Mouse (Mus musculus) spleen, adult 2 months (tissue): ENCODE data around the gene P2rx6. TPM values are rescaled to one million over a fixed set of nuclear protein-coding genes. Genes with fewer than 3 reads are reported as not detected.
A peak's percentile ranks its signal among the peaks of the same experiment; 100 is the strongest.

Experiments
- DNase-seq, 2 experiments: peaks; one replicate each; pipeline versions ENCODE4 v3.0.0 to v3.0.0-alpha.2; 2012 to 2021; ENCODE audit warnings: low spot score in 2 of 2, low read depth in 1 of 2
- H3K27ac ChIP-seq: fragments of 200-500 bp; 2 replicates; pipeline ENCODE4 v1.5.1; 2012; ENCODE audit warnings: low read length, inconsistent platforms; ENCODE audit not compliant: insufficient read depth
- H3K27me3 ChIP-seq: fragments of 200-500 bp; 2 replicates; pipeline ENCODE4 v1.6.1; 2012; ENCODE audit warnings: mild to moderate bottlenecking, moderate library complexity, low read length, inconsistent platforms; ENCODE audit not compliant: control insufficient read depth, insufficient read depth
- H3K36me3 ChIP-seq: fragments of 200-500 bp; 2 replicates; pipeline ENCODE4 v1.6.1; 2012; ENCODE audit warnings: mild to moderate bottlenecking, low read length, inconsistent platforms; ENCODE audit not compliant: control insufficient read depth, insufficient read depth
- H3K4me1 ChIP-seq: fragments of 200-500 bp; 2 replicates; pipeline ENCODE4 v1.6.1; 2011; ENCODE audit warnings: inconsistent platforms; ENCODE audit not compliant: control insufficient read depth, insufficient read depth, insufficient read length
- H3K4me3 ChIP-seq: fragments of 200-500 bp; 2 replicates; pipeline ENCODE4 v1.5.1; 2011; ENCODE audit warnings: mild to moderate bottlenecking, inconsistent platforms; ENCODE audit not compliant: insufficient read depth, insufficient read length; ENCODE audit errors: extremely low read depth
- CTCF ChIP-seq: fragments of 200-500 bp; IDR thresholded peaks from 2 replicates; pipeline ENCODE4 v1.5.1; 2011; ENCODE audit warnings: mild to moderate bottlenecking, inconsistent platforms; ENCODE audit not compliant: insufficient read depth, insufficient read length, insufficient replicate concordance; ENCODE audit errors: extremely low read depth
- POLR2A ChIP-seq: fragments of 200-500 bp; IDR thresholded peaks from 2 replicates; pipeline ENCODE4 v1.6.1; 2011; ENCODE audit warnings: low read depth, low read length, inconsistent platforms
- WGBS: fragments of 180-500 bp; shearing (Covaris S2); methylation state at CpG from one replicate; pipeline ENCODE4 v1.1.7; 2018; 5-methylcytosine and 5-hydroxymethylcytosine counted together
- polyA plus RNA-seq: library from polyadenylated mRNA; depleted of rRNA; stranded (reverse); fragments of >200 nt; gene quantifications from 2 replicates; pipeline ENCODE4 v1.2.3, GENCODE M21; 2012

The P2rx6 gene
- polyA plus RNA-seq, 1 experiment = 0.33 TPM

- 10% methylated on average over 17 of the region's 17 CpGs for WGBS
- peak overlapping the region; percentile 86 for H3K4me3 ChIP-seq
- H3K27ac ChIP-seq = peak overlapping the region; percentile 94
- peaks cover 7% of the 10 kb centered on the region for H3K4me1 ChIP-seq
- H3K27me3 ChIP-seq = no peaks in the 10 kb centered on the region; the same call in 1 of the 2 replicates
- peaks cover 23% of the 10 kb centered on the region for H3K36me3 ChIP-seq
- no peak for DNase-seq
- TF ChIP-seq POLR2A = no peak
- no peak for TF ChIP-seq CTCF
These were observed 31.6 kb upstream of the P2rx6 start for GRCm38 (mm10) chr16:17529981-17530586.

- H3K36me3 ChIP-seq = peaks cover 20% of the 10 kb centered on the region
- under 1% methylated on average over 67 of the region's 67 CpGs for WGBS
- H3K27ac ChIP-seq = peak within 1 kb of the TSS; percentile 94
- no peak for TF ChIP-seq CTCF
- TF ChIP-seq POLR2A = peak; percentile 72
- DNase-seq = peak; percentile 93 to 95
- peak within 1 kb of the TSS; percentile 86 for H3K4me3 ChIP-seq
- no peaks in the 10 kb centered on the region; the same call in 1 of the 2 replicates for H3K27me3 ChIP-seq
- H3K4me1 ChIP-seq = peaks cover 7% of the 10 kb centered on the region
These were observed 30.9 kb upstream of the P2rx6 start, which contains the start of gene Thap7 for GRCm38 (mm10) chr16:17530640-17531288. TSS of gene Thap7 (minus strand) at chr16:17531136.

- Histone ChIP-seq H3K27ac (no peak overlapping the region), H3K36me3 (peaks cover 12% of the 10 kb centered on the region), H3K27me3 (no peaks in the 10 kb centered on the region; the same call in 1 of the 2 replicates), H3K4me1 (peaks cover 7% of the 10 kb centered on the region), H3K4me3 (no peak overlapping the region)
- DNase-seq = peak in 1 of 2 experiments; percentile 46
- 65% methylated on average over 4 of the region's 4 CpGs for WGBS
- peak; percentile 8; the same call in 1 of the 2 replicates for TF ChIP-seq CTCF
- no peak for TF ChIP-seq POLR2A
These were observed 29.4 kb upstream of the P2rx6 start for GRCm38 (mm10) chr16:17532271-17532670.

- H3K27me3 ChIP-seq = no peaks in the 10 kb centered on the region; the same call in 1 of the 2 replicates
- TF ChIP-seq POLR2A = no peak
- TF ChIP-seq CTCF = no peak
- no peak overlapping the region for H3K4me3 ChIP-seq
- peaks cover 7% of the 10 kb centered on the region for H3K36me3 ChIP-seq
- 83% methylated on average over 14 of the region's 14 CpGs for WGBS
- no peak overlapping the region for H3K27ac ChIP-seq
- H3K4me1 ChIP-seq = peaks cover 7% of the 10 kb centered on the region
- DNase-seq = no peak
These were observed 28.9 kb upstream of the P2rx6 start for GRCm38 (mm10) chr16:17532676-17533329.

DNA sequence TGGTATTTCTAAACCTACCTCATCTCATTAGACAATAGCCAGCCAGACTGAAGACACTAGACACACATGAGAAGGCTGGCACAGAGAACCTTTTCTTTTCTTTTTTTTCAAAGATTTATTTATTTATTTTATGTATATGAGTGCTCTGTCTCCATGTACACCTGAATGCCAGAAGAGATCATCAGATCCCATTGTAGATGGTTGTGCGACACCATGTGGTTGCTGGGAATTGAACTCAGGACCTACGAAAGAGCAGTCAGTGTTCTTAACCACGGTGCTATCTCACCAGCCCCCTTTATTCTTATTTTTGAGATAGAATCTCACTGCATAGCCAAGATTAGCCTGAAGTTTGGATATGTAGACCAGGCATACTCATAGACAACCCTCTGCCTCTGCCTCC lies 25.1 kb upstream of the P2rx6 start:
- no peaks in the 10 kb centered on the region for H3K36me3 ChIP-seq
- H3K27ac ChIP-seq = no peak overlapping the region
- 85% methylated on average over 3 of the region's 3 CpGs for WGBS

DNA sequence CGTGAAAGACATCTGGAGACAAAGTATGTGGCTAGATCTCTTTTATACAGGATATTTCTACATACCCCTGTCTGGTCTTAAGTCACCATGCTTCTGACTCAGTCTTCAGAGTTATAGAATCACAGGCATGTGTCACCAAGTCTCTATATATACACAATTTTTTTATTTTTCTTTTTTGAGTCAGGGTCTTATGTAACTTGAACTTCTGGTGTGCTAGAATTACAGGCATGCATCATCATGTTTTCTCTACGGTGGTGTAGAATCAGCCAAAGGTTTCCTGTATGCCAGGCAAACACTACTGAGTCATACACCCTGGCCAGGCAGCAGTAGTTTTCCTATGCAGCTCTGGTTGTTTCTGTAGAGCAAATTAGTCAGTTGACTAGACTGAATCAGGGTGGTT lies 19.1 kb upstream of the P2rx6 start:
- Histone ChIP-seq H3K27me3 (no peaks in the 10 kb centered on the region), H3K36me3 (no peaks in the 10 kb centered on the region), H3K4me3 (no peak overlapping the region), H3K4me1 (no peaks in the 10 kb centered on the region), H3K27ac (no peak overlapping the region)
- 36% methylated on average over 2 of the region's 2 CpGs for WGBS
- TF ChIP-seq POLR2A (no peak), CTCF (no peak)
- no peak for DNase-seq

More for the DNA sequence above, 25.1 kb upstream of the P2rx6 start:
- H3K4me3 ChIP-seq = no peak overlapping the region
- no peaks in the 10 kb centered on the region; the same call in 1 of the 2 replicates for H3K27me3 ChIP-seq
- H3K4me1 ChIP-seq = peaks cover under 1% of the 10 kb centered on the region; the same call in 1 of the 2 replicates
- no peak for TF ChIP-seq CTCF
- TF ChIP-seq POLR2A = no peak
- no peak for DNase-seq
